Mouse (Mus musculus) adrenal gland, adult (tissue): ENCODE data around the gene Samd1.

Experiments
- DNase-seq, 2 experiments: peaks; one replicate each; pipeline ENCODE4 v3.0.0; 2022 to 2023; ENCODE audit warnings: low spot score in 1 of 2; ENCODE audit not compliant: inconsistent age in 2 of 2

Samd1 gene

GRCm38 (mm10) chr8:84010625-84011611 lies 13.4 kb downstream of the Samd1 start:
- peak; percentile 79 to 93 for DNase-seq

- peak in 1 of 2 experiments; percentile 55 for DNase-seq
Measured at GRCm38 (mm10) chr8:84011705-84012498, 14.4 kb downstream of the Samd1 start, which contains the start of gene 2210011C24Rik. Gene 2210011C24Rik, minus strand, starts transcription at chr8:84012171.

GRCm38 (mm10) chr8:84012499-84013165 lies 15.2 kb downstream of the Samd1 start:
- DNase-seq, result no peak

GRCm38 (mm10) chr8:84015833-84016232 lies 18.4 kb downstream of the Samd1 start:
- DNase-seq, result no peak

GRCm38 (mm10) chr8:84019738-84020137 lies 22.3 kb downstream of the Samd1 start:
- DNase-seq, result no peak

DNA sequence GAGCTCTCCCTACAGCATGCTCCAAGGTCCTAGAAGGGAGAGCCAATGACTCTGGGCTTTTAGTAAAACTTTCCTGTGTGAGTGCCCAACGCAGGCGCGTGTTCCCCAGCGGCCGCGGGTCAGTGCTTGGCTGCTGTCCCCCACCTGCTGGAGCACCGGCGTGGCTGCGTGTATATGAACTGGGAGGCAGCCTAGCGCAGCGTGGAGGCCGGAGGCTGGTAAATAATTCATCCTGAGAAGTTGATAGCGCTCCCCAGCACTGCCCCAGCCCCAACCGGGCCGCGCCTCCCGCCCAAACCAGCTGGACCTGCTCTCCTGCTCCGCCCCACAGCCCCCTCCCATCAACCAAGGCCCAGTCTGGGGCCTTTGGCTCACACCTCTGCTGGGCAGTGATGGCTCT lies 23.6 kb downstream of the Samd1 start, which contains the start of gene Palm3:
Gene Palm3 (plus strand): TSS at position 376 of the 400 bp plus-strand sequence.
- no peak for DNase-seq

- DNase-seq, result no peak
Measured at GRCm38 (mm10) chr8:84021569-84021968, 24.1 kb downstream of the Samd1 start.

DNA sequence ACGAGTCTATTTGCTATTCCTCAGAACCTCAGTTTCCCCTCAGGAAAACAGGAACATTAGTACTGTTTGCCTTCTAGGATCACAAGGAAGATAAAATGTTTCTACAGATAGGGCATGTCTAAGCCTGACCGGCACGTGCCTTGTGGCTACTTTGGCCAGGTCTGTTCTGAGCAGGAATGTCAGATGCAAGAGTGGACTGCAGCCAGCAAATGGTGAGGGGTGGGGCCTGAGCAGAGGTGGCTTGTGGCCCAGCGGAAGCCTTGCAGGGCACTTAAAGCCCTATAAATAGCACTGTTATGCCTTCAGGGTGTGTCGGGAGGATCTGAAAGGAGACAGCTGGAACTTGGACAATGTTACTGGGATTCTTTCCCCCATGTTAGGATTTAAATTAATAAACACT lies 25.6 kb downstream of the Samd1 start:
- no peak for DNase-seq

DNA sequence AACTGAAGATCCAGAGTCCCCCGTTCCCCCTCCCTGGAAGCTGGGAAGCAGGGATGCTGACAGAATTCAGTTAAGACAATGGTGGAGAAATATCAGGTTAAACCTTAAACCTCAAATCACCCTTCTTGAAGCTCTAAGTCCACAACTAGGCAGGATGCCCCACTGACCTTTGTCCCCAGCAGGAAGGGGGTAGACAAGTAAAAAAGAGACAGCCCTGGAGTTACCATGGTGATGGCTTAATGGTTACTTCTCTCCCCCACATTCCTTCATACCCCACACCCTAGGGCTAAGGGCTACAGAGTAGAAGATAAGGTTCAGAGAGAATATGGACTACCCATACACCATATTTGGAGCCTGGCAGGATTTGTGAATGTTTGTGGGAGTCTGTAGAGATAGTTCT lies 26.2 kb downstream of the Samd1 start:
- DNase-seq, result no peak

DNA sequence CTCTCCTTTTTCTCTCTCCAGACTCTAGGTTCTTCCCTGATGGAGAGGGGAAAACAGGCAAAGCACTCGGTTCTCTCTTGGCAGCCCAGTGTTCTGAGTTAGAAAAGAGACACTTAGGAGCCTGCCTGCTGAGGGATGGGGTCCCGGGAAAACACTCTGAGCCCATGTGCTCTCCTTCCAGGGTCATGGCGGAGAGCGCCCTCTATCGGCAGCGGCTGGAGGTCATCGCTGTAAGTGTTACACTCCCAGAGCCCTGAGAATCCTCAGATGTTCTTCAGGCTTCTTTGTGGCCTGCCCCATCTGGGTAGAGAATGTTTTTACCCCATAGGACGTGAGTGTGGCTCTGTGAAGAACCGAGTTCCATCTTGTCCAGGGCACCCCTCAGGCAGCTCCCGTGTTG lies 26.7 kb downstream of the Samd1 start:
- DNase-seq, result peak in 1 of 2 experiments; percentile 73

DNA sequence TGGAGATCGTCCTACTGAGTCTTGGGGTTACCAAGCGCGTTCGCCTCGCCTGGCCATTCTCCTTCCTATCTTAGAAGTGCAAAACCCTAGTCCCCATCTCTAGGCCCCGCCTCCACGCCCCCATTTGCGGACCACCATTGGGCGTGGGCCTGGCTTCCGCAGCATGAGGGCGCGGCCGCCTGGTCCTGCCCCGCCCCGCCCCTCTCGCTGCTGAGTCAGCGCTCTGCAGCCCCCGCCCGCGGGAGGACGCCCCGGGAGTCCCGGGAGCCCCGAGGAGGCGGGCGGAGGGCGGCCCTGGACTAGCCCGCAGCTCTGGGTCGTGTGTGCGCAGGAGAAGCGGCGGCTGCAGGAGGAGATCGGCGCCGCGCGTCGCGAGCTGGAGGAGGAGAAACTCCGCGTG lies 28.4 kb downstream of the Samd1 start:
- peak; percentile 65 to 69 for DNase-seq

- no peak for DNase-seq
Measured at GRCm38 (mm10) chr8:84027449-84027848, 30.0 kb downstream of the Samd1 start.

GRCm38 (mm10) chr8:84029272-84029671 lies 31.8 kb downstream of the Samd1 start:
- DNase-seq, result no peak

GRCm38 (mm10) chr8:84032777-84033176 lies 35.3 kb downstream of the Samd1 start:
- peak; percentile 72 to 85 for DNase-seq

DNA sequence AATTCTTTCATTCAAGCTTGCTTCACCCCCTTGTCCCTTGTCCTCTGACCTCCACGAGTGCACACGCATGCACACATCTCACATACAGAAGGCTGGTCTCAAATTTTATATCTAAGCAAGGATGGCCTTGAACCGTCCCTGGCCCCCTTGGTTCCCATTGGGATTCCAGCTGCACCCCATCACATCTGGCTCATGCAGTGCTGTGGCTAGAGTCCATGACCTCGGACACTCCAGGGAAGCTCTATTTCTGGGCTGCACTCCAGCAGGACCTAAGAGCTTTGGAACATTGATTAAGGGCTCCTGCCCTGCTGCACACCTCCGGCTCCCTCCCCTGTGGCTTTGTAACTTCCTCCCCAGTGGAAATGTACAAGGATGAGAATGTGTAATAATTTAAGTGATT lies 40.5 kb downstream of the Samd1 start:
- DNase-seq, result peak; percentile 73 to 86

DNA sequence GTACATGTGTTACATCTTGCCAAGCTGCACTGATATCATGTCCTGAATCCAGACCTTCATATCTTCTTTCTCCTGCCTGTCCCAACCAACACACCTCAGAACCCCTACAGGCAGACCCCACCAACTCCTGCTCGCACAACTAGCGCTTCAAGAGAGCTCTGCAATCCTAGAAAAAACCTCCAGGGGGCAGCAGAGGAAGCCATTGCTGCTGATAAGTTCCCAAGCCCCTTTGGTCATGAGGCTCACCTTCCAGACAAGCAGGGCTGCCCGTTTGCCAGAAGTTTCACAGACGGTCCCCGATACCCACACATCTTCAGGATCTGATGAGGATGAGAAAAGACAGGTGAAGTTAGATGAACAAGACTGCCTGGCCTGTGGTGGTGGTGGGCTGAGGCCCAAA lies 41.6 kb downstream of the Samd1 start:
- peak; percentile 69 to 93 for DNase-seq

DNA sequence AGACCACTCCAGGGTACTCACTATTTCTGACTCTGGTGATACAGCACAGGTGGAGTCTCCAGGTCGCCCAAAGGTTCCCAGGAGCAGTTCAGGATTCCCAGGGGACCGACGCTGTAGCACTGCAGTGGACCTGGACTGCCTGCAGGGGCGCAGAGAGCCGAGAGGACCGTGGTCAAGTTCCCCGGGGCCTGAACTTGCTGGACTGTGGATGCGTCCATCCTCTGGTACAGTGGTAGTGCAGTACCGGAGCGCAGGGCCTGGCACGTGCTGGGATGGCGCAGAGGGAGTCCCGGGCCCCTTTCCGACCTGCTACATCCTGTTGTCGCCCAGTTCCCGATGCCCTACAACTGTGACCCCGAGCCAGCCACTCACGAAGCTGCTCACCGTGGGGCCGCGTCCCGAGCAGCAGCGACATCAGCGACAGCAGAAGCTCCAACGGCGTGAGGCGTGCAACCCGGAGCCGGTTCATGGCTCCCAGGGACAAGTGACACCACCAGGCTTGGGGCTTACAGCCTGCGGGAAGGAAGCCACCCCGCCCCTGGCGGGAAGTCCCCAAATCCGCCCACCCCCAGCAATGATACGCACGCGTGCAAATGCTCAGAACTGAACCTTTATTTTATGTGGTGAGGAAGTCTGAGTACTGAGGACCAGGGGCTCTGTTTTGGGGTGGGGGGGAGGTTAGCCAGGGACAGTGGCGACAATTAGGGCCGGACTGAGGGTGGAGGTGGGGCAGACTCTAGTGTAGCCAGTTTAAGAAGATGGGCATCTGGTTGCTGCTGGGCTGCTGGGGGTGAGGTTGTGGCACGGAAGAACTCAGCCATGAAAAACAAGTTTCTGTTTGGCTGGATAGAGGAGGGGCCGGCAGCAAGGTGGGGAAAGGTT lies 44.8 kb downstream of the Samd1 start, which contains the start of gene Il27ra:
Gene Il27ra (minus strand): TSS at position 524 of the 882 bp plus-strand sequence.
- peak; percentile 72 to 86 for DNase-seq

DNA sequence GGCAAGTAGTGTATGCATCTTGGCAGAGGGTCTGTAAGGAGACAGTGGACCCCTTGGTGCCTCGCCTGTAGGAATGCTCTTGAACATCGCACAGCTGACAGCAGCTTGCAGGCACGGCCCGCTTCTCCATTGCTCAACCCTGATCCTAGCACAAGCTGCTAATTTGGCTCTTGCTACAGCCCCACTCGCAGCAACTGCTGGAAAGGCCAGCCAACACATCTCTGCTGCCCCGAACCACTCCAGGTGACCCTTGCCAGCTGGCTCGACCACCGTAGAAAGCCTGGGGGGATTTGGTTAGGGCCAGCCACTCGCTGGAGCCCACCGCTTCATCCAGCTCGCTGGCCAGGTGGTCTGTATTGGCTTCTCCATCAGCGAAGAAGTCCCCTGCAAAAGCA lies 45.5 kb downstream of the Samd1 start:
- DNase-seq, result no peak

DNA sequence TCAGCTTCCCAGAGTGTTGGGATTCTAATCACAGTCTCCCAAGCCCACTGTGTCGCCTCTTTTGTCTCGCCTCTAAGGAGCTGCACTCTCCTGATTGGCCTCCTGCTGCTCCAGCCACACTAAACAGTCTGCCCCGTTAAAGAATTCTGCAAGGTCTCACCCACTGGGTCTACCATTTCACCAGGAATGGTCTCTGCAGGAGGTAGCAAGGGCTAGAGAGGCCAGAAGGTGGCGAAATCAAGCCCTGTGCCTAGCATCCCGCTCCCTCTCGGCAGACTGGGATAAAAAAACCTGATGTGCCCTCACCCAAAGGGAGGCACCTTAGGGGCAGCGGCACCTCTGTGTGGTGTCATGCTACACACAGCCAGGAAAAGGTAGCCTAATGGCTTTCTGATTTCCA lies 46.6 kb downstream of the Samd1 start:
- no peak for DNase-seq

GRCm38 (mm10) chr8:84044900-84045299 lies 47.4 kb downstream of the Samd1 start, which contains the start of gene Rln3:
Gene Rln3, minus strand, starts transcription at chr8:84045000.
- DNase-seq, result no peak
